Mouse (Mus musculus) cerebellum, postnatal 25 days (tissue): ENCODE results near the gene Clmn.
"Not testable (repeated sequence)": the region's sequence is repeated elsewhere in the genome, so short reads cannot be mapped to it uniquely, and the experiment has no call there.

Source experiments
- DNase-seq, 2 experiments: peaks; one replicate each; pipeline ENCODE4 v3.0.0; 2021; ENCODE audit warnings: mixed read lengths in 2 of 2

The Clmn gene

GRCm38 (mm10) chr12:104837957-104838401 is 26.9 kb downstream of the Clmn start:
- peak in 1 of 2 experiments; percentile 39 for DNase-seq

- peak in 1 of 2 experiments; percentile 49 for DNase-seq
Observed at GRCm38 (mm10) chr12:104837111-104837837, 27.6 kb downstream of the Clmn start.

GRCm38 (mm10) chr12:104836230-104836629 is 28.6 kb downstream of the Clmn start:
- DNase-seq: no peak

DNA sequence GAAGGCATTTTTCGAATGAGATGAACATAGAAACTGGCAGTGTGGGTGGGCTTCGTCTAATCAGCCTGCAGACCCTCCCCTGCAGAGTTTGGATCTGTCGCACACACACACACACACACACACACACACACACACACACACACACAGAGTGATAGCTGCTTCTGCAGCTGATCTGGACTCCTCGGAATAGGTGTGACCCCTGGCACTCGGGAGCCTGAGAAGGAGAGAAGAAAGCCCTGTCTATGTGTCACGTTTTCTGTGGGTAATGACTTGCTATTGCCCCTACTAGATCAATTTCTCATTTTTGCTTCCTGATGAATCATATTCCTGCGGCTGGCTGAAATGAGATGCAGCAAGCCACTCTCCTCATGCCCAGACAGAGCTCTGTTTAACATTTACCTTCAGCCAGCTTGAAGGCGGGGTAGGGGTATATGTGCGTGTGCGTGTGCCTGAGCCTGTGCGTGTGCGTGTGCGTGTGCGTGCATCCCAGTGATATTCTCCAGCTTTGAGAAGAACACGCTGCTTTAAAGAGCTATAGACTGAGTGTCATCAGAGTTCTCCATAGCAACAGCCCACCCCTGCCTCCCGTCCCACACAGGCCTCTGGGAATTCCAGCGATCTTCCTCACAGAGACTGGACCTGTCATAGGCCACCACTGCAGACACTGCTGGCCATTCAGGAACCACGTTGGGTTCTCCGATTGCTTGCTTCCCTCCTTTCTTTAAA is 29.3 kb downstream of the Clmn start:
- DNase-seq: no peak

GRCm38 (mm10) chr12:104834772-104835171 is 30.1 kb downstream of the Clmn start:
- DNase-seq: no peak

GRCm38 (mm10) chr12:104830666-104831435 is 34.0 kb downstream of the Clmn start:
- DNase-seq: no peak

DNA sequence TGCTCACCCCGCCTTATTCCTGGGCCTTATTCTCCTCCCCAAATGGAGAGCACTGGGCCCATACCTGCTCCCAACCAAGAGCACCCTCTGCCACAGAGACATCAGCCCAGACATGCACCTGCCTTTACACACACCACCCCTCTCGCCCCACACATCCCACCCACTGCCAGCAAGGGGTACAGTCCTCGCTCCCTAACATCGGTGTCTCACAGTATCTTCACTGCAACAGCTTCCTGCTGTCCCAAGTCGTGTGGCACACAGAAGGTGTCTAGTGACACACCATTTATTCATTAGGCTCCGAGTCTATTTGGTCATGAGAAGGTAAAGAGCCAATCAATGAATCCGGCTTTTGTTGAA is 34.6 kb downstream of the Clmn start:
- DNase-seq: no peak

DNA sequence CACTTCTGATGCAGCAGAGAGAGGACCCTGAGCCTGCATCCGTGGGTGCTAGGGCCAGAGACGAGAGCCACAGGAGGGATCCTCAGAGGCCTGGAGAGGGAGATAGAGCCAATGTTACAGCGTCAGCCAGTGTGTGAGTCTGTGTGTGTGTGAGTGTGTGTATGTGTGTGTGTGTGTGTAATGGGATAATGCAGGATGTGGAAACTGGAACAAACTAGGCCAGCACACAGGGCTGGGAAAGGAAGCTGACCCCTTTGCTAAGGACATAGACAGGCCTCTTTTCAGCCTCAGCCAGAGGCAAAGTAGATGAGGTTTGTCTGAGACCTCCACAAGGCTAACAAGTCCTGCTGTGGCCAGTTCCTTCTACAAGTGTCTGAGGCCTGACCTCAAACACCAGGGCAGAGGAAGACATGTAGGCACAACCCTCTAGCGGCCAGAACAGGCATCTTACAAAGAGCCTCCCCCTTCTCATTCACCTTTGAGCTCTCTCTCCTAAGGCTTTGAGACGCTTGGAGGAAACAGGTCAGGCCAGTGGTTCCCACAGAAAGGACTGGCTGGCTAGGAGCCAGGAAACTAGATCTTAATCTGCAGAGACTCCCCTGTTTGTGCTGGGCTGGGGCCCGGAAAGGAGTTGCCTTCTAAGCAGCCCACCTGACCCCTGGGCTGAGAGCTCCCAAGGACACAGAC is 35.1 kb downstream of the Clmn start:
- no peak for DNase-seq

DNA sequence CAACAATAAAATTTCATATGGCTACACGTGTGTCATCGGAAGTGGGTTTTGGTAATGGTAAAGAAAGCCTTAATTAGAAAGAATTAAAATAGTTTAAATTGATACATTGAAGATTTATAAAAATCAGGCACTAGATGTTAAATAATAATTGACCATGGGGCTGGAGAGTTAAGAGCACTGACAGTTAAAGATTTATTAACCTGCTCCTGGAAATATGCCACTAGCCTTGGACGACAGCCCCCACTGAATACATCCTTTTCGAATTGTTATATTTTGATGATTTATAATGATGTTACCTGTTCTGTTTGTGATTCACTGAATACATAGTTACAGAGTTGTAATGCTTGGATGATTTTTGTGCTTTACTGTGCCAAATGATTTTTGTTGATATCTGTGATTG is 35.9 kb downstream of the Clmn start:
- not testable (repeated sequence) for DNase-seq

GRCm38 (mm10) chr12:104827721-104828120 is 37.2 kb downstream of the Clmn start:
- DNase-seq: no peak

- no peak for DNase-seq
Observed at GRCm38 (mm10) chr12:104824907-104825267, 40.0 kb downstream of the Clmn start.

DNA sequence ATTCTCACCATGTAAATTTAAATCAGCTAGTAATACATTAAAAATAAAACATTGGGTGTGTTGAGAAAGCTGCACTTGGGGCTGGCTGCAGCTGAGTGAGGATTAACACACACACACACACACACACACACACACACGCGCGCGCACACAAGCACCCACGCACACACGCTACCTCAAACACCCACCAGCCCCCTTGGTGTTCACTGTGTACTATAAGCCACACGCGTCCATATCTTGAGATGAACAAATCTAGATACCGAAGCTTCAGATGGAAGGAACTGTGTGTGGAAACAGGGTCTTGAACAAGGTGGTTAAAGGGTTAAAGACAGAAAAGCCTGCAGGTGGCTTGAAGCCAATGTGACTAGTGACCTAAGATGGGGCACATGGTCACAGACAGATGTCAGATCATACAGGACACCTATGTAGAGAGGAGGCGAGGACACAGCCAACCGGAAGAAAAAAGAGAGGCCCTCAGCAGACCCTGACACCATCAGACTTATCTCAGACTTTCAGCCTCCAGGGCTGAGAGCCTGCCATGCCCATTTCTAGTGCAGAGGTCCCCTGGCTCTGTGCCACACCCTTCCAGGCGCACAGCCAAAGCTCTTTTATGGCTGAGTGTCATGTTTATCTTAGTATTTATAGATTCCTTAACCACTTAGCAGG is 40.5 kb downstream of the Clmn start:
- peak; percentile 70 to 80 for DNase-seq

DNA sequence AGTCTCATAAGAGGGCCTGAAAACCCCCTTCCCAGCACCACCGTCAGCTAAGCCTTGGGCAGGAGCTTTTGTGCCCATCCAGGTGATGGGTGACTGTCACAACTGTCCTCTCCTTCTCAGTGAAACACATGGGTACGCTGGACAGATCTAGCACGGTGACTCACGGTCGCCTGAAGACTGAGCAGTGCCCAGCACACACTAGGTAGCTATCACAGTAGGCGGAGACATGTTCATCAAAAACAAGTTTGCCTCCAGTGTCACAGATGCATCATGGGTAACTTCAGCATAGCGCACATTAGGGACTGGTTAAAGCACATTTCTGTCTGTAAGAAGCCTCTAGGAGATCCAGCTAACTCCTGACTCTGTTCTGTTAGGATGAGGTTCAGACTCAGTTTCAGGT is 41.2 kb downstream of the Clmn start:
- no peak for DNase-seq

- DNase-seq: no peak
Observed at GRCm38 (mm10) chr12:104822838-104823599, 41.9 kb downstream of the Clmn start.

GRCm38 (mm10) chr12:104822151-104822550 is 42.7 kb downstream of the Clmn start:
- DNase-seq: no peak

- DNase-seq: no peak
Observed at GRCm38 (mm10) chr12:104820061-104820460, 44.8 kb downstream of the Clmn start.

- DNase-seq: no peak
Observed at GRCm38 (mm10) chr12:104819050-104819449, 45.8 kb downstream of the Clmn start.

DNA sequence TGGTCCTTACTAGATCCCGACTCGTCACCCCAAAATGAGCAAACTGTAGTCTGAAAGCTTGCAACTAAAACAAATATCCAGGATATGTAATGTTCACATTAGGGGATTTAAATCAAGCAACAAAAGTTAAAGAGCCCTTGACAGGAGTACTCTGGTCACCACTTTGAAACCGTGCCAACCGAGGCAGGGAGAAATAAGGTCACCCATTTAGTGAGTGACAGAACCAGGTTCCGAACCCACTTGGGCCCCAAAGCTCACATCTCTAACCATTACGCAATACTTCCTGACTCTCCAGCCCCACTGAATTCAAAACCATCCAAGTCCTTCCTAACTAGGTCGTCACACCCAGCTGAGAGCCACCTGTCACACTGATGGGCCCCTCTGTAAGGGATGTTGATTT is 46.8 kb downstream of the Clmn start:
- DNase-seq: peak in 1 of 2 experiments; percentile 38

- no peak for DNase-seq
Observed at GRCm38 (mm10) chr12:104817172-104817866, 47.6 kb downstream of the Clmn start.

- no peak for DNase-seq
Observed at GRCm38 (mm10) chr12:104814291-104814690, 50.6 kb downstream of the Clmn start.

DNA sequence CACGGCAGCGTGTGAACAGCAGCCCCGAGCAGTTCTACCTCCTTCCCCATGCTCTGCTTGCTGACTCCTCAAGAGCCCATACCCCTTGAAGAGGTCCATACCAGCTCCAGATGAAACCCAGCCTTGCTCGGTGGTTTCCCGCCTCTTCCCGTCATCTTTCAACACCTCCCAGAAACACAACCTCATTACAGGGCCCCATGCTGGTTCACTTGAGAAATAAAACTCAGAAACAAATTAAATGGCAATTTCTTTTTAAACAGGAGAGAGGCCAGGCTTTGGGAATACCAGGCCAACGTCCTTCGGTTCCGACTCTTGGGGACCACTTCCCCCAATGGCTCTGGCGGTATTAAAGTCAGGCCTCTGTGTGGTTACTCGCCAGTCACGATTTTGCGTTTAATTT is 51.1 kb downstream of the Clmn start:
- DNase-seq: no peak
